Mouse (Mus musculus) spleen, postnatal 14 days (tissue): ENCODE measurements around the gene Aim2.
"Not testable (repeated sequence)": the region's sequence is repeated elsewhere in the genome, so short reads cannot be mapped to it uniquely, and the experiment has no call there.

Experiments
- DNase-seq, 2 experiments: peaks; one replicate each; pipeline ENCODE4 v3.0.0; 2021 to 2022; ENCODE audit warnings: low spot score in 2 of 2

Aim2 gene

GRCm38 (mm10) chr1:173350372-173350957 lies at the start of gene Aim2:
Aim2 (plus strand) TSS chr1:173350879.
- DNase-seq = no peak

DNA sequence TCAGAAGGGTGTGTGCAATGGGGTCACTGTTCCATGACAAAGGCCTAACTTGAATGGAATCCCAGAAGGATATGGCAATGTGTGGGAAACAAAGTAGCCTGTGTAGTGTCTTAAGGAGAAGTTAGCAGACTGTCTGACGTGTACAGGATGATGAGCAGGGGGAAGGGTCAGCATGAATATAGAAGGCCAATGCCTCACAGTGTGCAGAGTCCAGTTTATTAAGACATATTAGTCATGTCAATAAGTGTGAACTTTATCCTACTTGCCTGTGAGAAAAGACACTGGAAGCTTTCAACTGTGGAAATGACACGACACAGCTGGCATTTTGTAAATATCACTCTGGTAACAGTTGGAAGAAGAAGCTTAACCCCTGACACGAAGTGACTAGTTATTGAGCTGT lies 47.9 kb upstream of the Aim2 start:
- not testable (repeated sequence) for DNase-seq

DNA sequence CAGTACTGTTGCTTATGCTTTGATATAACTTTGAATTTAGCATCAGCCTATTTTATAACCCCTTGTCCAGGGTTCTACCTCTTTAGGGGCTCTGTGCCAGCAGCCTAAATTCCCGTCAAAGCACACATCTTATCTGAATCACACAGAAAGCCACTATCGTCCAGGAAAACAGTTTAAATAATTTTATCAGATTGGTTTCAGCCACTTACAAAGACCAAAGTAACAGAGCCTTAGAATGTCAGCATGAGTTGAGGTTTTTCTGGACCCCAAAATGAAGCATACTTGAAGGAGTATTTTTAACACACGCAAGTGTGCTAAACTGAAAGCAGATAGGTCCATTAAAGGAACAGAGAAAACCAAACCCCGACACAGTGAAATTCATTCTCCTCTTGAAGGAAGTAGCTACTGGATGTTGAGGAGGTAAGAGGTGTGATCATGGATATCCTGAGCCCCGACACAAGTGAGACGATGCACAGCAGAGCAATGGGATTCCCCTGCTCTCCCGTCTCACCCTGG lies 37.1 kb upstream of the Aim2 start:
- DNase-seq = not testable (repeated sequence)

DNA sequence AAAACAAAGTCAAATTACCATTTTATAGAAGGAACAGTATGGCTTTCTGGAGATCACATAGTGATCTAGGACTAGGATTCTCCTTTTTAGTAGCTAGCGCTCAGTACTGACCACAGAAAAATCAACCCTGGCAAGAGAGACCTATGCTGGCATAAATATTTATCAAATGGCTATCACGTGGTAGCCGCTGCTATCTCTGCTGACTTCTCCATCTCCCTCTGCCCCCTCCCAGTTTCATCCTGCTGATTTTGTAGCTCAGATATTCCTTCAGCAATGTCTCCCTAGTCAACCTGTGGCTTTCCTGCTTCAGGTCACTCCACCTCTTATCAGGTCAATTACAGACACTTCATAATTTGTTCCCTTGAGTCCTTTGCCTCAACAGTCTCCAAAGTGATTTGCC lies 35.0 kb upstream of the Aim2 start:
- no peak for DNase-seq

DNA sequence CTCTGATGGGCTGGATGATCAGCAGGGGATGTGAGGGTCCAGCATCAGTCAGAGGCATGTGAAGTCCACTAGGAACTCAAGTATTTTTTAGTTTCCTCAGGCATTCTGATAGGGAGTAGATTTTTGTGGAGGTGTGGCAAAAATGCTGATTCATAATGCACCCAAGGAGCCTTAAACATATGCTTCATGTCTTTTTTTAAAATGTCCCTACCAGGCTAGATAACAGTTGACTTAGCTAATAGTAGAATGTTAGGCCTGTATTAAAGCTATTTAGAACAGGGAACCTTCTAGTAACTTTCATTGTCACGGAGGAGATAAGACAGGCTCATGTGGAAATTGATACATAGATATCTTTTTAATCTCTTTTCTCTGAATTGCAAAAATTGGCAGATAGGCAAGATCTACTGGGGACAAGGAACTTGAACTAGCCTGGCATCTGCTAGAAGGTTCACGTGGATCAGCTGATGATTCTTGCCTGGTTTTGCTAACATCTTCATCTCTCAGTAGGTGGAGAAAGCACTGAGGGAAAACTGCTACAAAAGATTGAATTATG lies 32.7 kb upstream of the Aim2 start:
- DNase-seq = no peak

DNA sequence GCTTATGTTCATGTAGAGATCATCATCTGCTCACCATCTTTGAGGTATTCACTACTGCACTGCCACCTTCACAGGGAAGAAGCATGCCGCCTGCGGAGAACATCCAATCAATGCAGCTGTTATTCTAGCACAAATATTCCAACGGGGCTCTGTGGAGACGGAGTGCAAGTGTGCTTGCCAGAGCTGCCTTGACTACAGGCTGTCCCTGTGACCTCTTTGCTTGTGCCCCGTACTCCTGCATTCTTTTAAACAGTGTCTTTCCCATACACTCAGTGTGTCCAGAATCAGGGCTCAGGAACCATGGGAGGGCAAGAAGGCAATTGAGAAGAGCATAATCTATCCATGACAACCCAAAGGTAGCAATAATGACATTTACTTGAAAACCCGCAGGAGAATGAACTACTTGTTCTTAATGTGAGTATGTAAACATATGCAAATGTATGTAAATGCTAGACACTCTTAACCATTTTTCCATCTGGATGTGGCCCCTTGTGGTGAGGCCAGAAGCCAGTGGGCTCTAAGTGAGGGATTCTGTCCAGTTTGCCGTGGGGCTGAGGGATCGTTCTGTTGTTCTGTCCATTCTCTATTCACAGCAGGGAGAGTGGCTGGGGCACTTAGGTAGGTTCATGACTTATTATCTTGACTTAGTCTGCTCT lies 29.0 kb upstream of the Aim2 start:
- no peak for DNase-seq

DNA sequence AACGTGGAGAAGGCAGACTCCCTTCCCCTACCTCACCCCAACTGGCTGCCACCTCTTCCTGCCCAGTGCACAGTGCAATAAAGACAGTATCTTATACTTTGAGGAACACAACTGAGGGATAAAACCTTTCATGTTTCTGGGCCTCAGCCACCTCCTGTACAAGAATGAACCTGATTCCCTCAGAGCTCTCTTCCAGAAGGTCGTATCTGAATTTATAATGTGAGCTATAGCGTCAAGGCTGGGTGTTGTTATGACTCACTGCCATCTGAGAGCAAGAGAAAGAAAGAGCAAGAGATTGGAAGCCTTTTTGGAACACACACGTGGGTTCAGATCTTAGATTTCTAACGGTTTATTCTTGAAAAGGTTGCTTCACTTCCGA lies 28.4 kb upstream of the Aim2 start:
- no peak for DNase-seq

- peak in 1 of 2 experiments; percentile 38 for DNase-seq
Measured at GRCm38 (mm10) chr1:173323839-173324585, 26.7 kb upstream of the Aim2 start.

- no peak for DNase-seq
Measured at GRCm38 (mm10) chr1:173324961-173325360, 25.7 kb upstream of the Aim2 start.

- DNase-seq = no peak
Measured at GRCm38 (mm10) chr1:173325395-173325794, 25.3 kb upstream of the Aim2 start.

- DNase-seq = no peak
Measured at GRCm38 (mm10) chr1:173326552-173326951, 24.1 kb upstream of the Aim2 start.

GRCm38 (mm10) chr1:173328446-173328845 lies 22.2 kb upstream of the Aim2 start:
- no peak for DNase-seq

DNA sequence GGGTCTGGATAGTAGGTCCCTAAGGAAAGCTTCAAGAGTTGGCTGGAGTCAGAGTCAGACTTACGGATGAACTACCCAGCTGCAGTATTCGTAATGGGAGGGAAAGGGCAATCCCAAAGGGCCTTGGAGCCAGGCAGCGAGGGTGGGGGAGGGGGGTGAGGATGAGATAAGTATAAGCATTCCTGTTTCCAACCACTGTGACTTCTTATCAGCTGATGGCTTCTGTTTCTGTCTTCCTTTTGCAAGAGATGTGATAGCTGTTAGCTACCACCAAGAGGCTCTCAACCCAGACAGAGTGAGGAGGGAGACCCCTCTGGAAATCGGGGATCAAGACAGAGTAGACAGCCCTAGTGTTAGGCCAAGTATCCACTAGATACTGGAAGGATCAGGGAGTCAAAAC lies 21.5 kb upstream of the Aim2 start:
- DNase-seq = no peak

- no peak for DNase-seq
Measured at GRCm38 (mm10) chr1:173329743-173330142, 20.9 kb upstream of the Aim2 start.

GRCm38 (mm10) chr1:173332418-173332817 lies 18.3 kb upstream of the Aim2 start:
- no peak for DNase-seq

GRCm38 (mm10) chr1:173333312-173334253 lies 17.1 kb upstream of the Aim2 start, which contains the start of gene Ackr1:
Ackr1 (minus strand) TSS chr1:173333750.
- peak; percentile 35 to 41 for DNase-seq

GRCm38 (mm10) chr1:173335903-173336302 lies 14.8 kb upstream of the Aim2 start:
- no peak for DNase-seq

DNA sequence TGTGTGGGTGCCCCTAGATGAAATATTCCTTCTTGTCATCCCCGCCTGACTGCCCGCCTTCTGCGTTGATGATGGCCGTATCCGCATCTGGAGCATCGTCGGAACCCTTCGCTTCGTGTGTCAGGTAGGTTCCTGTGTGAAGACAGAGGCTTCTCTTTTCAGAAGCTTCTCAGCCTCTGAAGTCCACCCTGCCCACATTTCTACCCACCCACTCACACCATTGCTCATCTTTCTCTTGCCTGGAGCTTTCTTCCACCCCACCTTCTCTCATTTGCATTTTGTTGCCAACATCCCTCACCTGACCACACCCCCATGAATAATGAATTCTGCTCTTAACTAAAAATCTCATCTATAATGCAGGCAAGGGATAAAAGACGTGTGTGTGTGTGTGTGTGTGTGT lies 13.7 kb upstream of the Aim2 start:
- no peak for DNase-seq

DNA sequence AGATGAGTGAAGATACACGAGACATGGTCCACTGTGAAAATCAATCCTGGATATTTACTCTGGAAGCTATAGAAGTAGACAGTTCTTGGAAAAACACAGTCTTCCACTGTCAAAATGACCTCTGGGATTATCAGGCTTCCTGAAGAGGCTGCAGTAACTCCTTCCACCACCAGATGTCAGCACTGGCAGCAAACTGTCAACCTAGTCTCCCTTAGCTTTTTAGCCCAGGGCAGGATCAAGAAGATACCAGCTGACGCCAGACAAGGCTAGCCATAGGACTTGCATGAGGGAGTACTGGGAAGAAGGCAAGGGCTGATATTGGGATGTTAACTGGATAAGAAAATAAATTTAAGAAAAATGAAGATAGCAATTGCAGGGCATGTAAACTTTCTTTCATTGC lies 11.1 kb upstream of the Aim2 start:
- DNase-seq = peak; percentile 32 to 43

DNA sequence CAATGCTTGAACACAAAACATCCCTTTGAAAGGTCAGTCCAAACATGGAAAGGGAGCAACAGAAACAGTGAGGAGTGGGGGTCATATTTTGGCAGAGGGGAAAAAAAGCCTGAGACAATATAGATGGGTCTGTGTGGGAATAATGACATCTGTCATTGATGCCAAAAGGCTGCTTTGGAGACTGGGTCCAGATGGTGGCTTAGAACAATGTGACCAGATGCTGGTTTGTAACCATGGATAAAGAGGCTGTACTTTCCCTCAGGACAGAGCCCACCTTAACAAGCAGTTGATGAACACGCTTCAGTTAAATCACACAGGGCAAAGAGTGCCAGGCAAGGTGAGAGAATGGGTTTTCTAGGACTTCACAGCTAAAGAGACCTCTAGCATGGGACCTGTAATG lies 8.3 kb upstream of the Aim2 start:
- no peak for DNase-seq

DNA sequence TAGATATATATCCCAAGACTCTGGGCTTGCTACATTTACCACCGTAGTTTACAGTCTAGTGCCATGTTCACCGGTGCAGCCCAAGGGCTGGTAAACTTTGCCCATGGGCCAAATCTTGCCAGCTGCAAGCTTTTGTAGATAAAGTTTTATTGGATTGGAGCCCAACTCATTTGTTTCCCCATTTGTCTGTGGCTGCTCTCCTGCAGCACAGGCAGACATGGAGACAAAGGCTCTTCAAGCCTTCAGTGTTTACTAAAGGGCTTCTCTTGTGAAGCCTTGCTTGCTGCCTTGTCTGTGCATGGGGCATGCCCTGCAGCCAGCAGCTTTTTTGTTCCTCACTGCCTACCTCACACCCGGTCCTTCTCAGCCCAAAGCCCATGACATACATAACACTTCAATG lies 6.7 kb upstream of the Aim2 start:
- DNase-seq = no peak
